Mouse (Mus musculus) liver, embryonic 11.5 days (tissue): ENCODE results near the gene Grin2d. TPM values are rescaled to one million over a fixed set of nuclear protein-coding genes. Genes with fewer than 3 reads are reported as not detected.

ENCODE experiments used
- ATAC-seq: fragments of 200-750 bp; cut with Nextera tagmentation; replicated peaks from 2 replicates; pipeline ENCODE4 v1.8.0; 2017; ENCODE audit warnings: moderate number of reproducible peaks, mild to moderate bottlenecking, moderate TSS enrichment, moderate library complexity; ENCODE audit not compliant: low FRiP score
- DNase-seq: peaks from one replicate; pipeline ENCODE4 v3.0.0-alpha.2; 2017; ENCODE audit warnings: low spot score
- H3K27ac ChIP-seq: fragments of 300-500 bp; sonication (generic); 2 replicates; pipeline ENCODE4 v1.5.1; 2014; ENCODE audit warnings: mild to moderate bottlenecking, low read depth, low read length, control low read depth
- H3K27me3 ChIP-seq: fragments of 300-500 bp; sonication (generic); replicated peaks from 2 replicates; pipeline ENCODE4 v1.6.1; 2014; ENCODE audit warnings: low read length, mixed read lengths; ENCODE audit not compliant: control insufficient read depth, insufficient read depth
- H3K36me3 ChIP-seq: fragments of 300-500 bp; sonication (generic); 2 replicates; pipeline ENCODE4 v1.6.1; 2014; ENCODE audit warnings: mild to moderate bottlenecking, low read length, moderate library complexity, mixed read lengths; ENCODE audit not compliant: control insufficient read depth, insufficient read depth
- H3K4me1 ChIP-seq: fragments of 300-500 bp; sonication (generic); replicated peaks from 2 replicates; pipeline ENCODE4 v1.6.1; 2014; ENCODE audit warnings: low read length, mixed read lengths; ENCODE audit not compliant: control insufficient read depth, insufficient read depth
- H3K4me2 ChIP-seq: fragments of 300-500 bp; sonication (generic); 2 replicates; pipeline ENCODE4 v1.6.1; 2014; ENCODE audit warnings: mild to moderate bottlenecking, control low read depth, moderate library complexity
- H3K4me3 ChIP-seq: fragments of 300-500 bp; sonication (generic); 2 replicates; pipeline ENCODE4 v1.5.1; 2014; ENCODE audit warnings: low read depth, low read length, control low read depth
- H3K9ac ChIP-seq: fragments of 300-500 bp; sonication (generic); 2 replicates; pipeline ENCODE4 v1.6.1; 2014; ENCODE audit warnings: low read depth, low read length, control low read depth
- H3K9me3 ChIP-seq: fragments of 300-500 bp; sonication (generic); 2 replicates; pipeline ENCODE4 v1.6.1; 2016; ENCODE audit warnings: low read length, inconsistent platforms, mixed read lengths; ENCODE audit not compliant: control insufficient read depth
- WGBS: fragments of 180-500 bp; shearing (Covaris S2); extraction: QIAGEN DNeasy Blood & Tissue Kit; methylation state at CpG from one replicate; pipeline ENCODE4 v1.1.7; 2014; 5-methylcytosine and 5-hydroxymethylcytosine counted together
- polyA plus RNA-seq: library from polyadenylated mRNA; unstranded; fragments of >200 nt; fragmentation: Nextera tagmentation; extraction: Ambion mirVana; gene quantifications from 2 replicates; pipeline ENCODE4 v1.2.1, GENCODE M21; 2014

Gene Grin2d
- polyA plus RNA-seq, 1 experiment from 2014 or later = 0.23 TPM

- Histone ChIP-seq H3K9me3 (no peaks in the 10 kb centered on the region), H3K4me1 (peaks cover 10% of the 10 kb centered on the region; the same call in 1 of the 2 replicates), H3K4me3 (no peak overlapping the region), H3K9ac (no peak overlapping the region), H3K27me3 (peaks cover 48% of the 10 kb centered on the region), H3K36me3 (no peaks in the 10 kb centered on the region), H3K27ac (no peak overlapping the region), H3K4me2 (no peak overlapping the region)
- WGBS = 75% methylated on average over 4 of the region's 4 CpGs
- no peak for ATAC-seq
- DNase-seq = no peak
Observed at GRCm38 (mm10) chr7:45782271-45782670, 95.9 kb downstream of the Grin2d start.

Other genes with a start within 250 kb of the Grin2d start
- 0.69 and 0.73 TPM in 2 replicates for gene Mamstr, start 238.4 kb downstream of the Grin2d start, polyA plus RNA-seq
- gene Fut2, start 212.0 kb downstream of the Grin2d start, polyA plus RNA-seq = 0.08 TPM in 1 of 2 replicates, not detected in the other
- 0.23 TPM in 1 of 2 replicates, not detected in the other for gene Ntn5, start 194.4 kb downstream of the Grin2d start, polyA plus RNA-seq
- 0.30 and 0.33 TPM in 2 replicates for gene Sec1, start 184.0 kb downstream of the Grin2d start, polyA plus RNA-seq
- gene Car11, start 178.5 kb downstream of the Grin2d start, polyA plus RNA-seq = 1.0 and 1.2 TPM in 2 replicates
- gene Dbp, start 173.3 kb downstream of the Grin2d start, polyA plus RNA-seq = 1.8 and 1.9 TPM in 2 replicates
- 1,405 and 1,469 TPM in 2 replicates for gene Rpl18, start 162.9 kb downstream of the Grin2d start, polyA plus RNA-seq
- gene Sphk2, start 160.4 kb downstream of the Grin2d start, polyA plus RNA-seq = 24.2 and 25.6 TPM in 2 replicates
- 0.77 and 1.1 TPM in 2 replicates for gene Fam83e, start 157.2 kb downstream of the Grin2d start, polyA plus RNA-seq
- not detected in 2 replicates for gene Spaca4, start 152.6 kb downstream of the Grin2d start, polyA plus RNA-seq
- 0.30 and 0.45 TPM in 2 replicates for gene Lmtk3, start 94.6 kb downstream of the Grin2d start, polyA plus RNA-seq
- gene Sult2b1, start 93.7 kb downstream of the Grin2d start, polyA plus RNA-seq = 0.65 and 0.70 TPM in 2 replicates
- 67.2 and 69.1 TPM in 2 replicates for gene Cyth2, start 63.8 kb downstream of the Grin2d start, polyA plus RNA-seq
- 0.40 and 0.74 TPM in 2 replicates for gene Kcnj14, start 53.6 kb downstream of the Grin2d start, polyA plus RNA-seq
- 101 and 106 TPM in 2 replicates for gene Grwd1, start 47.4 kb downstream of the Grin2d start, polyA plus RNA-seq
- 54.8 and 60.7 TPM in 2 replicates for gene Kdelr1, start 5.6 kb downstream of the Grin2d start, polyA plus RNA-seq
- gene Syngr4, start 18.3 kb upstream of the Grin2d start, polyA plus RNA-seq = 1.0 and 1.3 TPM in 2 replicates
- 4.0 and 5.8 TPM in 2 replicates for gene Tmem143, start 18.6 kb upstream of the Grin2d start, polyA plus RNA-seq
- 91.8 and 99.6 TPM in 2 replicates for gene Emp3, start 43.0 kb upstream of the Grin2d start, polyA plus RNA-seq
- gene Ccdc114, start 45.7 kb upstream of the Grin2d start, polyA plus RNA-seq = 2.4 and 4.3 TPM in 2 replicates
- 5.2 and 5.4 TPM in 2 replicates for gene Abcc6, start 151.9 kb upstream of the Grin2d start, polyA plus RNA-seq
- 45.5 and 47.6 TPM in 2 replicates for gene Nomo1, start 155.3 kb upstream of the Grin2d start, polyA plus RNA-seq
- not detected in 2 replicates for gene Kcnj11, start 222.4 kb upstream of the Grin2d start, polyA plus RNA-seq